Mouse (Mus musculus) lung, adult 2 months (tissue): ENCODE data around the gene Ccdc38.

Source experiments
- CTCF ChIP-seq: fragments of 200-500 bp; IDR thresholded peaks from 2 replicates; pipeline ENCODE4 v1.5.1; 2011; ENCODE audit warnings: mild to moderate bottlenecking, low read length, control low read depth; ENCODE audit not compliant: insufficient read depth
- POLR2A ChIP-seq: fragments of 200-500 bp; IDR thresholded peaks from 2 replicates; pipeline ENCODE4 v1.6.1; 2011; ENCODE audit warnings: low read depth, mild to moderate bottlenecking, control low read depth, low read length, borderline replicate concordance; ENCODE audit errors: extremely low read depth

- TF ChIP-seq CTCF: no peak
- TF ChIP-seq POLR2A: no peak
These were observed 21.8 kb upstream of the Ccdc38 start for GRCm38 (mm10) chr10:93518620-93519019.
